Mouse (Mus musculus): ENCODE measurements at regions not wholly inside any gene's neighbourhood (a gene's known extent, or its start where the extent isn't known, plus 50 kb on each side); places are given as distances from the start of the nearest gene placed in this dataset.
A peak's percentile ranks its signal among the peaks of the same experiment; 100 is the strongest.

DNA sequence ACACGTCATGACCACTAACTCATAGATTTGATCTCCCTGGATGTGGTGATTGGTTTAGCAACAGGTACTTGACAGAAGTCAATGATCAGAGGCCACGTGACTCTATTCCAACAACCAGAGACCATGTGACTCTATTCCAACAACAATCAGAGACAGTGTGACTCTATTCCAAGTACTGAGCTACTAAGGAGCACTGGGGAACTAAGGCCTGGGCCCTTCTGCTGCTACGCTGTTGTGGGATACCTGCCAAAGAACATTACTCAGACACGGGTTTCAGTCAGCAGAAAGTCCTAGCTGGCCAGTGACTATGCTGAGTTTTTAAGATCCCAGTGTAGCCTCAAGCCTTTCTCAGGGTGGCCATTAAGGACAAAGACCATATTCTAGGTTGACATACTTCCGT is 66.3 kb upstream of the Smndc1 start:
- H3K9me3 ChIP-seq (ENCODE audit: control insufficient read depth, low read length), result no peaks in the 10 kb centered on the region
- no peaks in the 10 kb centered on the region for H3K36me3 ChIP-seq (ENCODE audit: control insufficient read depth, insufficient read depth)
- no peak overlapping the region for H3K27ac ChIP-seq (ENCODE audit: low read length)
- no peak overlapping the region for H3K9ac ChIP-seq (replicated peaks; ENCODE audit: low read depth, low read length)
- ATAC-seq, result no peak
- 87% methylated on average over 5 of the region's 5 CpGs for WGBS
- no peak overlapping the region for H3K4me3 ChIP-seq (replicated peaks; ENCODE audit: low read length)
- peaks cover 30% of the 10 kb centered on the region for H3K4me1 ChIP-seq (replicated peaks; ENCODE audit: control insufficient read depth, insufficient read depth, low read length)
- H3K27me3 ChIP-seq (replicated peaks; ENCODE audit: control insufficient read depth, insufficient read depth, low read length), result no peaks in the 10 kb centered on the region
- H3K4me2 ChIP-seq (ENCODE audit: low read length), result no peak overlapping the region

DNA sequence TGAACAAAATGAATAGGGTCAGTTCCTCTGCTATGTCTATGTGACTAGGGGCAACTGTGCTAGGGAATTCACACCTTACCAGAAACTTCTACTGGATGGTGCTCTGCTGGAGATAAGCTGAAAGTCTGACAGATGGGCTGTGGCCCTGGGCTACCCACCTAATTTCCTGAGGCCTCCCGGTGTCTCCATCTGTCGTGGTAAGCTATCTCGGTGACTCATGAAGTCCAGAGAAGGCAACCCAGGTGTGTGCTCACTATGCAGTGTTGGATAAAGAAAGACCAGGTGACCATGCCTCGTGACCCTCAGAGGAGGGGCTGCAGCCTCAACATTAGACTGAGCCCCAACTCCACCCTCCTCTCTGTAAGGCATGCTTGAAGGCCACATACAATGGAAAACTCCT is 64.2 kb upstream of the Smndc1 start:
- no peak overlapping the region for H3K27ac ChIP-seq (ENCODE audit: low read length)
- no peak for ATAC-seq

DNA sequence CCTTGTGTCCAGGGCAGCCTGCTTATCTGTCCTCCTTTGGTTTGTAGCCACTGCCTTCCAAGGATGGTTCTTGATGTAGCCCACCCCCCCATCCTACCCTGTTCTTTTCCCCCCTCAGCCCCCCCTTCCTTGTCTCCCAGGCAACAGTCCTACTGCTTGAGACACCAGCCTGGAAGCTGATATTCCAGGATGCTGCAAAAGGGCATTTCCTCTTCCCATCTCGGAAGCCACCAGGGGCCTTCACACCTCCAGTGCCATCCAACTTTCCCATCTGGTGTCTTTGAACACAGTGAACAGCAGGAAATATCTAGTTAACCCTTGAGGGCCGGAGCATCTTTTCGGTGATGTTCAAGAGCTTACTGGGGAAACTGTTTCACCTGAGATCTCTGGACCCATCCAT is 63.7 kb upstream of the Smndc1 start:
- Histone ChIP-seq H3K27me3 (replicated peaks; ENCODE audit: control insufficient read depth, insufficient read depth, low read length) (no peaks in the 10 kb centered on the region), H3K9ac (replicated peaks; ENCODE audit: low read depth, low read length) (no peak overlapping the region), H3K4me3 (replicated peaks; ENCODE audit: low read length) (no peak overlapping the region), H3K4me2 (ENCODE audit: low read length) (no peak overlapping the region), H3K27ac (ENCODE audit: low read length) (no peak overlapping the region), H3K36me3 (ENCODE audit: control insufficient read depth, insufficient read depth) (no peaks in the 10 kb centered on the region), H3K9me3 (ENCODE audit: control insufficient read depth, low read length) (no peaks in the 10 kb centered on the region), H3K4me1 (replicated peaks; ENCODE audit: control insufficient read depth, insufficient read depth, low read length) (peaks cover 23% of the 10 kb centered on the region)
- peak; percentile 52 for ATAC-seq
- 63% methylated on average over 3 of the region's 3 CpGs for WGBS

More for the DNA sequence above, 64.2 kb upstream of the Smndc1 start:
- Histone ChIP-seq H3K36me3 (ENCODE audit: control insufficient read depth, insufficient read depth) (no peaks in the 10 kb centered on the region), H3K9ac (replicated peaks; ENCODE audit: low read depth, low read length) (no peak overlapping the region), H3K4me1 (replicated peaks; ENCODE audit: control insufficient read depth, insufficient read depth, low read length) (peaks cover 28% of the 10 kb centered on the region), H3K4me3 (replicated peaks; ENCODE audit: low read length) (no peak overlapping the region), H3K9me3 (ENCODE audit: control insufficient read depth, low read length) (no peaks in the 10 kb centered on the region), H3K27me3 (replicated peaks; ENCODE audit: control insufficient read depth, insufficient read depth, low read length) (no peaks in the 10 kb centered on the region), H3K4me2 (ENCODE audit: low read length) (no peak overlapping the region)
- 77% methylated on average over 4 of the region's 4 CpGs for WGBS

DNA sequence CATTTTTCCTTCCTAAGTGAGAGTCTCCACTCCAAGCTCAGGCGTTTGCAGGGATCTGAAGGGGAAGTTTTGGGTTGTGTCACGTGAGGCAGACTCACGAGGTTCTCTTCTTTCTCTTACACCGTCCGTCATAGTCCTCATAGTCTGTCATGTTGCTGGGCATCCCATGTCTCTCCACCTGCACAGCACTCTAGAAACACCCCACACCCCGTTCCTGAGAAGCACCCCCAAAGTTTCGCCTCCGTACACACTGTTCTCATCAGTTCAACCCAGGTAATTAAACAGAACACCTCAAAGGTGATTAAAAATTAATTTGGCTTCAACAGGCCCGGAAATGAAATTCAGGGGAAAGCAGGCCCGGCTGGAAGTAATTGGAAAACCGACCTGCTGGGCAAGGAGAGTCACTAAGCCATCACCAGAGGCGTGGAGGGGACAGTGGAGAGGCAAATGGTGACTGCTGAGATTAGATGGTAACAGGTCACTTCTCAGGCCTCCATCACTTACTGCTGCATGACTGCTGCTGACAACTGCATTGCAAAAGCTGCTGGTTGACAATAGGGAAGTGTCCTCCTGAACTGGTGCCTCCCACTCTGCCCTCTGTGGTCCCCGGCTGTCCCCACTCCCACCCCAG is 63.1 kb upstream of the Smndc1 start:
- 64% methylated on average over 13 of the region's 13 CpGs for WGBS
- Histone ChIP-seq H3K36me3 (ENCODE audit: control insufficient read depth, insufficient read depth) (no peaks in the 10 kb centered on the region), H3K27me3 (replicated peaks; ENCODE audit: control insufficient read depth, insufficient read depth, low read length) (no peaks in the 10 kb centered on the region), H3K27ac (ENCODE audit: low read length) (no peak overlapping the region), H3K9me3 (ENCODE audit: control insufficient read depth, low read length) (no peaks in the 10 kb centered on the region), H3K4me1 (replicated peaks; ENCODE audit: control insufficient read depth, insufficient read depth, low read length) (peaks cover 21% of the 10 kb centered on the region), H3K4me2 (ENCODE audit: low read length) (no peak overlapping the region), H3K4me3 (replicated peaks; ENCODE audit: low read length) (no peak overlapping the region), H3K9ac (replicated peaks; ENCODE audit: low read depth, low read length) (no peak overlapping the region)
- ATAC-seq, result 0 out of 2 replicates have a peak, but pooled peaks have one; percentile 27

- no peak for ATAC-seq
- H3K4me3 ChIP-seq (replicated peaks; ENCODE audit: low read length), result no peak overlapping the region
- H3K4me2 ChIP-seq (ENCODE audit: low read length), result no peak overlapping the region
- no peaks in the 10 kb centered on the region for H3K9me3 ChIP-seq (ENCODE audit: control insufficient read depth, low read length)
- 59% methylated on average over 3 of the region's 3 CpGs for WGBS
- H3K4me1 ChIP-seq (replicated peaks; ENCODE audit: control insufficient read depth, insufficient read depth, low read length), result peaks cover 26% of the 10 kb centered on the region
- H3K9ac ChIP-seq (replicated peaks; ENCODE audit: low read depth, low read length), result no peak overlapping the region
- no peaks in the 10 kb centered on the region for H3K27me3 ChIP-seq (replicated peaks; ENCODE audit: control insufficient read depth, insufficient read depth, low read length)
- H3K27ac ChIP-seq (ENCODE audit: low read length), result no peak overlapping the region
- no peaks in the 10 kb centered on the region for H3K36me3 ChIP-seq (ENCODE audit: control insufficient read depth, insufficient read depth)
These were observed 62.0 kb upstream of the Smndc1 start for GRCm38 (mm10) chr19:53452360-53452759.

GRCm38 (mm10) chr19:53451388-53451922 is 61.1 kb upstream of the Smndc1 start:
- Histone ChIP-seq H3K4me2 (ENCODE audit: low read length) (no peak overlapping the region), H3K4me1 (replicated peaks; ENCODE audit: control insufficient read depth, insufficient read depth, low read length) (peaks cover 26% of the 10 kb centered on the region), H3K27me3 (replicated peaks; ENCODE audit: control insufficient read depth, insufficient read depth, low read length) (no peaks in the 10 kb centered on the region), H3K36me3 (ENCODE audit: control insufficient read depth, insufficient read depth) (no peaks in the 10 kb centered on the region), H3K9me3 (ENCODE audit: control insufficient read depth, low read length) (no peaks in the 10 kb centered on the region), H3K4me3 (replicated peaks; ENCODE audit: low read length) (no peak overlapping the region), H3K27ac (ENCODE audit: low read length) (peak overlapping the region; percentile 25; the same call in 1 of the 2 replicates), H3K9ac (replicated peaks; ENCODE audit: low read depth, low read length) (no peak overlapping the region)
- ATAC-seq, result no peak
- 26% methylated on average over 13 of the region's 13 CpGs for WGBS

GRCm38 (mm10) chr19:53450624-53451387 is 60.4 kb upstream of the Smndc1 start:
- Histone ChIP-seq H3K27me3 (replicated peaks; ENCODE audit: control insufficient read depth, insufficient read depth, low read length) (no peaks in the 10 kb centered on the region), H3K4me3 (replicated peaks; ENCODE audit: low read length) (no peak overlapping the region), H3K9ac (replicated peaks; ENCODE audit: low read depth, low read length) (no peak overlapping the region), H3K4me2 (ENCODE audit: low read length) (no peak overlapping the region), H3K36me3 (ENCODE audit: control insufficient read depth, insufficient read depth) (no peaks in the 10 kb centered on the region), H3K9me3 (ENCODE audit: control insufficient read depth, low read length) (no peaks in the 10 kb centered on the region), H3K27ac (ENCODE audit: low read length) (peak overlapping the region; percentile 25; the same call in 1 of the 2 replicates), H3K4me1 (replicated peaks; ENCODE audit: control insufficient read depth, insufficient read depth, low read length) (peaks cover 26% of the 10 kb centered on the region)
- 68% methylated on average over 15 of the region's 17 CpGs for WGBS
- no peak for ATAC-seq

GRCm38 (mm10) chr19:53449137-53449783 is 58.9 kb upstream of the Smndc1 start:
- no peak for ATAC-seq
- Histone ChIP-seq H3K27me3 (replicated peaks; ENCODE audit: control insufficient read depth, insufficient read depth, low read length) (no peaks in the 10 kb centered on the region), H3K4me1 (replicated peaks; ENCODE audit: control insufficient read depth, insufficient read depth, low read length) (peaks cover 26% of the 10 kb centered on the region), H3K9ac (replicated peaks; ENCODE audit: low read depth, low read length) (no peak overlapping the region), H3K4me2 (ENCODE audit: low read length) (no peak overlapping the region), H3K4me3 (replicated peaks; ENCODE audit: low read length) (no peak overlapping the region), H3K36me3 (ENCODE audit: control insufficient read depth, insufficient read depth) (no peaks in the 10 kb centered on the region), H3K27ac (ENCODE audit: low read length) (no peak overlapping the region), H3K9me3 (ENCODE audit: control insufficient read depth, low read length) (no peaks in the 10 kb centered on the region)
- 91% methylated on average over 17 of the region's 17 CpGs for WGBS

GRCm38 (mm10) chr19:53448206-53448605 is 57.8 kb upstream of the Smndc1 start:
- H3K9me3 ChIP-seq (ENCODE audit: control insufficient read depth, low read length), result no peaks in the 10 kb centered on the region
- no peaks in the 10 kb centered on the region for H3K36me3 ChIP-seq (ENCODE audit: control insufficient read depth, insufficient read depth)
- H3K9ac ChIP-seq (replicated peaks; ENCODE audit: low read depth, low read length), result no peak overlapping the region
- peaks cover 16% of the 10 kb centered on the region for H3K4me1 ChIP-seq (replicated peaks; ENCODE audit: control insufficient read depth, insufficient read depth, low read length)
- no peak for ATAC-seq
- no peak overlapping the region for H3K4me3 ChIP-seq (replicated peaks; ENCODE audit: low read length)
- no peak overlapping the region for H3K4me2 ChIP-seq (ENCODE audit: low read length)
- H3K27me3 ChIP-seq (replicated peaks; ENCODE audit: control insufficient read depth, insufficient read depth, low read length), result no peaks in the 10 kb centered on the region
- no peak overlapping the region for H3K27ac ChIP-seq (ENCODE audit: low read length)
- 59% methylated on average over 10 of the region's 10 CpGs for WGBS

Measured in forebrain, embryonic 16.5 days (tissue).